Mouse (Mus musculus): ENCODE results near the gene Rack1.

DNA sequence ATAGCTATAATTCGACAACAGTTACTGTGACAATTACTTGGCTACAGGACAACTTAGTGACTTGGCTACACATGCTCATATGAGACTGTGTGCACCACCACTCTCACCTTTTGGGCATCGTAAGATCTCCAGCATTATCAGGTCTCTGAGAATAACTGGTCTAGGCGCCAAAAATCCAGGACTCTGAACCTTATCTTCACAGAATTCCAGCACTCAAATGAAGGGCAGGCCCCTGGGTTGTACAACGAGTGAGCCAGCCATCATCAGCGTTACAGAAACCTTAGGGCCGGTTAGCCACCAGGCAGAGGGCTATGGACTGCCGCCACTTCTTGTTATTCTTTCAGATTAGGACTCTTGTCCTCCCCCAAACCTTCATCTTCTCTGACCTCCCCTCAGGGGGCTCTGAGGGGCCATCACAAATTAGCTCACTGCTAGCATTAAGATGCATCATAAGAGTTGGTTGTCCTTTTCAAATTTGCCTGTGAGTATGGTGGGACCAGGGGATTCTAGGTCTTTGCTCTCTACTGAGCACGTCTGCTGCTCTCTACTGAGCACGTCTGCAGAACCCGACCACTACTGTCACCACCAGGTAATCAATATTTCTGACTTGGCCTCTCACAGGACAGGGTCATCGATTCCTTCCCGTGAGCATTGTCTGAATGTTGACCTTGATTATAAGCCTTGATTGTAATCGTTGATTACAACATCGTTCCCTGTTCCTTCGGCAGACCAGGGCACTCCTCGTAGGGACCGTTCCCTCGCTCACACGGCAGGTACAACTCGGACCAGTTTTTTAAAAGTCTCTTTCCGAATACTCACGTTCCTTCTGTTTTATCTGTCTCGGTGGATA, 52.7 kb downstream of the Rack1 start:
- no peak for TF ChIP-seq CTCF (IDR thresholded peaks at IDR 0.05; ENCODE audit: insufficient read depth, low read length)
- TF ChIP-seq POLR2A (IDR thresholded peaks at IDR 0.05; ENCODE audit: borderline replicate concordance, extremely low read depth, low read depth, low read length): no peak
